Mouse (Mus musculus) adrenal gland, postnatal 10 days (tissue): ENCODE measurements around the gene Tanc2. TPM values are rescaled to one million over a fixed set of nuclear protein-coding genes. Genes with fewer than 3 reads are reported as not detected.
A peak's percentile ranks its signal among the peaks of the same experiment; 100 is the strongest.

Experiments
- DNase-seq: peaks from one replicate; pipeline ENCODE4 v3.0.0; 2021; ENCODE audit warnings: mixed read lengths
- long read RNA-seq, 2 experiments: library from polyadenylated mRNA; stranded (forward); transcript quantifications; one replicate each; pipeline ENCODE4 v2.0.0; 2021
- total RNA-seq, 2 experiments: library from RNA; stranded (reverse); gene quantifications; 2 replicates each; pipeline ENCODE4 v1.2.3; 2021

Tanc2 gene
- 10 to 100 TPM; 15.2 to 28.3 TPM for total RNA-seq
- long read RNA-seq, experiment 1, partial matches to known transcripts = 1 of 9 reads
- long read RNA-seq, experiment 1, other reads (novel, unspliced or antisense) = 8 of 9 reads
- long read RNA-seq, experiment 2, partial matches to known transcripts = 0 of 2 reads
- long read RNA-seq, experiment 2, other reads (novel, unspliced or antisense) = 2 of 2 reads

DNA sequence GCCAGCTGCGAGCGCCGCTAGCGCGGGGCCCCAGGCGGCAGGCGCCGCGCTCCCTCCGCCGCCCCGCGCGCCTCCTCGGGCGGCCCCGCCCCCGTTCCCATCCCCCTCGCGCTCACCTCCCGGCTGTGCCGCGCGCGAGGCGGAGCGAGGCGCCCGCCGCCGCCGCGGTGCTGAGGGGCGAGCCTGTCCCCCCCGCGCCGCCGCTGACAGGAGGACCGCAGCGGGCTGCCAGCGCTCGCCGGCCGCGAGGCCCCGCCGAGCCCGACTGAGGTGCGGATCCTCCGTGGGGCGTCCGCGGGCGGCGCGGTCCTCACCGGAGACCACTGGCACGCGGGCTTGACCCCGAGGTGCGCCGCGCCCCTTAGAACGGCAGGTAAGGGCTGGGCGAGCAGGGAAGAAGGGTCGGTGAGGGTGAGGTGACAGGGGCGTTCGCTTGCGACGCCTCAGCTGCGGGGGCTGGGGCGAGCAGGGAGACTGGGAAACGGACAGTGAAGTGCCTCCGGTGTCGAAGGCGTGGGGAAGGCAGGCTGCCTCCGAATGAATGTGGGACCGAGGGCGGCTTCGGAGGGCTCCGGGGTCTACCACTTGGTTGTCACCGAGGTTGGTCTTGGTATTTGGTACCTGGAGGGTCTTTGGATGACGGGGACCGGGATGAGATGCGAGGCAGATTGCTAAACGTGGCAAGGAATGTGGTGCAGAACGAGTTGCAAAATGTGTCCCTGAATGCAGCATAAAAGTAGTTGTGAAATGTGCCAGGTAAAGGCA is at the start of gene Tanc2:
Gene Tanc2 (plus strand): TSS at position 110 of the 765 bp plus-strand sequence.
- DNase-seq = no peak

DNA sequence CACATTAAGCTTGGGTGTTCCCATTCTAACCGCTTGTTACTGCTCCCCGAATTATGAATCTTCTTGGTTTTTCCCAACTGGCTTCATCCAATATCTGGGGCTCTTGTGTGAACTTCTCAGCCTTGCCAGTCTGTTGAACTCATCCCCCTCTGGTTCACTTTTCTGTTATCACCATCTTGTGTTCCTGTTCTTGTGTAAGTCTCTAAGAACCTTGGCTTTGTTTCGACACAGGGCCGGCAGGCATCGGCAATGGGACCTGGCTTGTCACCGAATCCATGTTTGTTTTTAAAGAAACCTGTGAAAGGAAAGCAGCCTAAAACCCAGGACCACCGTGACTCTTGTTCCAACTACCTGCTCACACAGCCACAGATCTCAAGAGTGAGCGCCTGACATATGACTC is 49.0 kb upstream of the Tanc2 start:
- DNase-seq = no peak

DNA sequence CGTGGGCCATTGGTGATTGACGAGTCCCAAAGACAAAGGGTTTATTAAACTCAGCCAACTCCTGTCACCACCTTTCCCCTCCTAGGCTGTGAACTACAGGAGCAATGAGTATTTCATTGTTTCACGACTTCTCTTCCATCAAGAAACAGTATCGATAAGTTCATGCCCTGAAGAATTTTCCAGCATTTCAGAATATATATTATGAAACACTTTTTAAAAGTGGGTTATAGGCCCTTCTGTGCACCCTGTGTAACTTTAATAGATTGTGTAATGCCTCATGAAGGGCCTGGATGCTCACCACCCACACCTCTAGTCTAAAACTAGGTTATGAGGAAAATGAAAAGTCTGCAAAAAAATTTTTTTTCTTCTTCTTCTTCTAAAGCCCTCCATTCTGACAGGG is 48.4 kb upstream of the Tanc2 start:
- no peak for DNase-seq

DNA sequence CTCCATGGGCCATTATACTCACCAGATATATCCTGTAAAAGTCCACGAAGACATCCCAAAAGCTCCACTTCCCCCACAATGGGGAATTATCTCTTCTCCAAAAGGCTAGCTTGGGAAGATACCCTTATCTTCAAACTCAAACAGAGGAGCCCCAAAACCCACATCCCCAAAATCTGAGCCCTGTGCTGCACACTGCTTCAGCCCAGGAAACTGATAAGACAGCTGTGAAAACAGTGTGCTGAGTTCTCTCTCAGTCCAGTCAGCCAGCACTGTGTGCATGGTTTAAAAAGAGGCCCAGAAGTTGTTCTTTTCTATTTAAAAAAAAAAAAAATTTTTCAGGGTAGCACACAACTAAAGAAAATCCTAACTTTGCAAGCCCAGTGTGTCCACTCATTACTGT is 47.7 kb upstream of the Tanc2 start:
- no peak for DNase-seq

DNA sequence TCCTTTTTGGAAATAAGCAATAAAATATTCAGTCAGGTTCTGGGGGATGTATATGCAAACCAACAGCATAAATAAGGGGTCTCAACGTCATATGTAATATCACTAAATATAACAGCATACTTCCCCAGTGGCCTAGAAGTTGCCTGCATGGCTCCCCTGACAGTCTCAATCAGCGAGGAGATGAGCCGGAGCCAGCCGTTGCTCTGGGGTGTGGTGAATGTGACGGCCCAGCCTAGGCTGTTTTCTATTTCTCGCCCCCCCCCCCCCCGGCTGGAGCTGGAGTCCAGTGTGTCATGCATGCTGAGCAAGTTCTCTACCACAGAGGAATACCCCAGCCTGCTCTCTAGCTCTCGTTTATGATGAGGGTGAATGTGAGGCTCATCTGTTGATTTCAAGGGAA is 44.0 kb upstream of the Tanc2 start:
- no peak for DNase-seq

DNA sequence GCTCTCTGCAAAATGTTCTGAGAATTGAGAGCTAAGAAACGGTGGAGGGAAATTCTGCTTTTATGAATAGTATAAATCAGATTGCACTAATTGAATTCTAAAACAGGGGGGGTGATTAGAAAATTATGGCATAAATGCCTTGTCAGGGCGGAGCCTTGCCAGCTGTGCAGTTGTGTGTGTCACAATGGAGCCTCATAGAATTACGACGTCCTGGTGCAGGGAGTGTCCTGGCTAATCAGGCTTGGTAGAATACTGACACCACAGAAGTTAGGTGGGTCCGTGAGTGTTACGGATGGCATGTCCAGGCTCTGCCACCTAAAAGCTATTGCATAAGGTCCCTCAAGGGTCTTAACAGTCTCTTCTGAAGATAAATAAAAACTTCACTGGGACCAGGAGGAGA is 43.4 kb upstream of the Tanc2 start:
- DNase-seq = no peak

DNA sequence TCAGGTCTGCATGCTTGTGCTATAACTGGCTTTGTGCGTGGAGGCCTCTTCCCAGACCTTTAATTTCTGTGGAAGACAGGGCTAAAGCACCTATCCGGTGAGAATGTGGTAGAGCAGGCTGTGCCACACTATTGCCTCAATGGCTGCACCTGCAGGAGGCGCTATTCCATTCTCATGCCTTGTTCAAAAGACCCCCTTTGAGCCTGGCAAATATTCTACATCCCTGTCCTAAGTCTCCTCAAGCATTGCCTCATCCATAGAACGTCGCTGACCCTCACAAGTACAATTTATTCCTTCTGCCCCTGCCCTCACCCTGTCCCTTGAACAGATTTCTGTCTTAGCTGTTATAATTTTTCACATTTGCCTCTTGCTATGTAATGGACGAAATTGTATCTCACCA is 41.4 kb upstream of the Tanc2 start:
- DNase-seq = no peak

DNA sequence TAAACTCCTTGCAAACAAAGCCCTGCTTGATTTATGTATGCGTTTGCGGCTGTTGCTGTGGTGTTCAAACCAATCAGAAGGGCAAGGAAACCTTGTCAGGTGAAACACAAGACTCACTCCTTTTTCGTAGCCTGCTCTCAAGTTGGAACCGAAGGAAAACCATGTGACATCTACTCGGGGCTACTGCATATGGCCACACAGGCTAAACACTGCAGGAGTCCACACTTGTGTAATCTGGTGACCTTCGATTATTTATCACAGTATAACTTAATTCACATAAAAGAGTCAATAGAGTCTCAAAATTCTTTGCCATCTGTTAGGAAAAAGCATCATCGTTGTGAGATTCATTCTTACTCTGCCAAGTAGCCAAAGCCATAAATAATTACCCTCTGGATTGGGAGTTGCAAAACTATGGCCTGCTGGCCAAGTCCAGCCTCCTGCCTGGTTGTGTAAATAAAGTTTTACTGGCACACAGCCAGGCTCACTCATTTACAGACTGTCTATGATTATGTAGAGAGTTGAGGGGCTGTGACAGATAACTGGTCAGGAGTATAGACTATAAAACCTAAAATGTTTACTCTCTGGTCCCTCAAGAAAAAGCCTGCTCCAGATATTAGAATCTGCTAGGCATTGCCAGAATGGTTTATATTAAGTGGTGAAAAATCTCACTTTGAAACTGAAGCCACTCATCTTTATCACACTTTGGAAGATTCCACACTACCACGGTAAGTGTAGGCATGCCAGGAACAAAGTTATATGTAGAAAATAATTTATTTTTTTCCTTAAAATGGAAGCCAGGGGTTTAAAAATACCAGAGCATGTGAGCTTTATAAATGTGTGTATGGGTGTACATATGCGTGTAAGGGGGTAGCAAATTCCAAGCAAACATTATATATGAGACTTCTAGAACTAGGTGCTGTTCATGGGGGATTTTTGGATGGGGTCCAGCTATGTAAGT is 40.3 kb upstream of the Tanc2 start:
- peak; percentile 78 for DNase-seq

DNA sequence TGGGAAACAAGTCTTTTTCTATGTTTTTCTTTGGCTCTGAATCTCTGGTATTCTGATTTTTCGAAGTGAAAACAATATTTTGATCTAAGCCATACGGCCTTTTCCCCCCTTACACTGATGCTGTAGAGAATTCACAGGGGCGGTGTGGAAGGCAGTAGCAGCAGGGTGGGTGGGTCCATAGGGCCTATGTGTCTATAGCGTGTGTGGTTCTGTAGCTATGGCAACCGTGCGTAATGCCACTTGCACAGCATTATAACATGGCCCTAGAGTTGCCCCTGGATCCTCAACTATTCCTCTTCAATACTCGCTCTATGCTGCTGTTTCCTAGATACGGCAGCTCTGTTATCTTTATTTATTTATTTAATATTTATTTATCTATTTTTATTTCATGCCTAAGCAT is 32.5 kb upstream of the Tanc2 start:
- no peak for DNase-seq

DNA sequence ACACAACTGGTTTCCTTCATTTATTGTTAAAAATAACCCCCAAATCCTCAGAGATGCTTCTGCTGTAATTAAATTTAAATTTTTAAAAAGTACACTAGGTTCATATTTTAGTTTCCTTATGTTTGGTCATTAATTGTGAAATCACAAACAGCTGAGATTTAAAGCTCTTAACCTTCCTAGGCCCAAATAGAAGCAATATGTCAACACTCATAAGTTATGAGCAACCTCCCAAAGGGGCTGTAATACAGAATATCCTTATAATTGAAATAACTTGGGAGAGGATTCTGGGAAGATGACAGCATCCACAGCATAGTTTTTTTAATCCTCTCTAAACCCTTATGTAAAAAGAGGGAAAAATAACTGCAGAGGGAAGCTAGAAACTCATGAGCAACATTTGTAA is 31.7 kb upstream of the Tanc2 start:
- DNase-seq = no peak

DNA sequence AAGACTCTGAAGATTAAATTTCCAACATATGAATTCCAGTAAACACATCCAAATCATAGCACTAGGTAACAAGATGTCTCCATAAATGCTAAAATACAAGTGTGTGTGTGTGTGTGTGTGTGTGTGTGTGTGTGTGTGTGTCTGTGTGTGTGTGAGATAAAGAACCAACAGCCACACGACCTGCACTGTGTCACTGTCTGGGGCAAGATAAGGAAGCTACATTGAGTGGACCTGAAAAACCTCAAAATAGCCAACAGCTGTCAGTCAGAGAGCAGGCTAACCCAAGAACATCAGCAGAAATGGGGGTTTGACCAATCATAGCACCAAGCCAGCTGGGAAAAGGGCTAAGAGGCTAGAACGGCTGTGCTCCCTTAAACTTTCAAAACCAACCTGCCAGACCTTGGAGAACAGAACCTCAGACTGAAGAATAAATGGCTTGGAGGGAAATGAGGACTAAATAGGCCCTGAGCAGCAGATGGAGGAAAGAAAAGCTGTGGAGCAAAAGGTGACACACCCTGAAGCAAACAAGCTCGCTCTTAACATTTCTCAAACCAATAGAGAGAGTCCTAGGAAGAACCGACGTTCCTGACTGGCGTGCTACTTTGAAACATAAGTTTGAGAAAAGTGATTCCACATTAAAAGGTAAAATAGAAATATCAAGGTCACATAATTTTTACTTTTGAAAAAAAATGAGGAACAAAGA is 30.8 kb upstream of the Tanc2 start:
- no peak for DNase-seq

DNA sequence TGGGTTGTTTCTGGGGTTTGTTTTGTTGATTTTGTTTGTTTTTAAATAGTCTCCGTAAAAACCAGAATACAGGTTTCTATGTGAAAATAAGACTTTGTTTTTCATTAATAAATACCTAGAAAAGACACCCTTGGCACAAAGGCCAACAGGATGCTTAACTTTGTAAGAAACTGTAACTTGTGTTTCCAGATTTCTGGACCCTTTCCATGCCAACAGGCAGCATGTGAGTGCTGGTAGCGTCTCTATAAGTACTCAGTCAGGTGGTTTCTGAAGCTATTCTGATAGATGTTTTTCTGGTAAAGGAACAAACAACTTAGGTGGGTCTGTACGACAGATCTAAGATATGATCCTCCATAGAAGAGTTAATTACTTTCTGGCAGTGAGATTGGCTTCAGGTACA is 26.2 kb upstream of the Tanc2 start:
- DNase-seq = no peak

DNA sequence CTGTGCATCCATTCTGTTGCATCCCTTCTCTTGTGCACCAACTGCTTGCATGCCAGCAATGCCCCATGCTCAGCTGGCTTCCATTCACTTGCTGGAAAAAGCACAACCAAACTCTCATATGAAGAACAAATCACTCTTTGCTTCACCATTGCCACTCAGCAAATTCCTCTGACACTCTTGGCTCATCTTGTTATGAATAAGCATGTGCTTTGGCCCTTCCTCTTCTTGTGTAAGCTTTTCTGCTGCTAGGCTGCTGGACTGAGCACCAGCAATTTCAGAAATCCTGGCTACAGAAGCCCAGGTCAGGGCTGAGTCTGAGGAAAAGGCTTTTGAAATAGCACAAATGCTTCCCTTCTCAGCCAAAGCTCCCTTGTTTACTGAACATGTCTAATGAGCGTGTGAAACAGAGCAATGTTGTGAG is 22.6 kb upstream of the Tanc2 start:
- DNase-seq = peak; percentile 35

DNA sequence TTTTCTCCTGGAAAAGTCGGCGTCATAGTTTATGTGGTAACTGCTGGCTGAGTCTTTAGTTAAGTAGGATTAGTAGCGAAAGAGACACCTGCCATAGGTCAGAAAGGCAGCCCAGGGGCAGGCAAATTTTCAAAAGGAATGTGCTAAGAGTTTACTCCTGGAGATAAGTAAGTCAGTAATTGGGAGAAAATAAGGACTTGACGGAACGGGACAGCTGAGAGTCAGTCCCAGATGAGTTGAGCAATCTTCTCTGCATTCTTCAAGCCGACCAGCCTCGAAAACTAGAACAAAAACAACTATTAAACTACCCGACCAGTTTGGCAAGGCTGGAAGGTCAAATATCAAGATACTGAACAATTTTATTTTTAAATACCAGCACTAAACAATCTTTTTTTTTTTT is 17.8 kb upstream of the Tanc2 start:
- peak; percentile 17 for DNase-seq

DNA sequence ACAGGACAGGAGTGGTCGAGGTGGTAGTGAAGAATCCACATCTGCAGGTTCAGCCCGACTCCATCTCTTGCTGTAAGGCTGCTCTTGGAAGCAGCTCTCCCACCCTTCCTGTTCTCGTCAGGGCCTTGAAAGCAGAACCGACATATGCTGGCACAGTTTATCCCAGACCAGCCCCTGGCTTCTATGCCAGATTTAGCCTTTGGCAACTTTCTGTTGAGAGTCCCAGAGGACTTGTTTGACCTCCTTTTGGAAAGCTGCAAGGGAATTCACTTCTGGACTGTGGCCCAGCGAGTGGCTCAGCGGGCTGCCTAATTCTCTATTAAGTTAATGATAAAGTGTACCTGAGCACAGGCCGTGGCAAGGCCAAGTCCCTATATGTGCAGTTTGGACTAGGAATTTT is 15.5 kb upstream of the Tanc2 start:
- DNase-seq = peak; percentile 64

DNA sequence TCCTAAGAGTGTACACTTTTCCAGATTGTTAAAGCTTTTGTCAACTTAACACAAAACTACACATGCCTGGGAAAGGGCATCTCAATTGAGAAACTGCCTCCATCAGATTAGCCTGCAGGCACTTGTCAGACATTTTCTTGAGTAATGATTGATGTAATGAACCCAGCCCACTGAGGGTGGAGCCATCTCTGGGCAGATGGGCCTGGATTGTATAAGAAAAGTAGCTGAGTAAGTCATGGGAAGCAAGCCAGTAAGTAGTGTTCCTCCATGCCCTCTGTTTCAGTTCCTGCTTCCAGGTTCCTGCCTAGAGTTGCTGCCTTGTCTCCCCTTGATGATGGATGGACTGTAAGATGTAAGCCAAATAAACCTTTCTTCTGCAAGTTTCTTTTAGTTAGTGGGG is 12.6 kb upstream of the Tanc2 start:
- no peak for DNase-seq

DNA sequence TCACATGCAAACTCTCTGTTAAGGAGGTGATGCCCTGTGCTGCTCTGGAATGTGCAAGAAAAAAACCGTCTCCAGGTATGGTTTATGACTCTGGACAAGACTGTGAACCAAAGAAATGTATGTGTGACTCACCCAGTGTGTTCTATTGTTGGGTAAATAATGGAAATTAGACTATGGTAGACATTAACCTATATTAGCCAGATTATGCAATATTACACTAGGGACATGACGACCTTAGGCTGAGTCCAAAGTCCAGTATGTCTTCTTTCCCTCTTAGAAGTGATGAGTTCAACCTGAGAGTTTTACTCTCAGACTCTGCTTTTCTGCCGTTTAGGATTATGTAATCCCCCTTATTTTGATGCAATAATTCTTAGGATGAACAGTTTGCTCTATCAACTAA is 7.8 kb upstream of the Tanc2 start:
- no peak for DNase-seq

DNA sequence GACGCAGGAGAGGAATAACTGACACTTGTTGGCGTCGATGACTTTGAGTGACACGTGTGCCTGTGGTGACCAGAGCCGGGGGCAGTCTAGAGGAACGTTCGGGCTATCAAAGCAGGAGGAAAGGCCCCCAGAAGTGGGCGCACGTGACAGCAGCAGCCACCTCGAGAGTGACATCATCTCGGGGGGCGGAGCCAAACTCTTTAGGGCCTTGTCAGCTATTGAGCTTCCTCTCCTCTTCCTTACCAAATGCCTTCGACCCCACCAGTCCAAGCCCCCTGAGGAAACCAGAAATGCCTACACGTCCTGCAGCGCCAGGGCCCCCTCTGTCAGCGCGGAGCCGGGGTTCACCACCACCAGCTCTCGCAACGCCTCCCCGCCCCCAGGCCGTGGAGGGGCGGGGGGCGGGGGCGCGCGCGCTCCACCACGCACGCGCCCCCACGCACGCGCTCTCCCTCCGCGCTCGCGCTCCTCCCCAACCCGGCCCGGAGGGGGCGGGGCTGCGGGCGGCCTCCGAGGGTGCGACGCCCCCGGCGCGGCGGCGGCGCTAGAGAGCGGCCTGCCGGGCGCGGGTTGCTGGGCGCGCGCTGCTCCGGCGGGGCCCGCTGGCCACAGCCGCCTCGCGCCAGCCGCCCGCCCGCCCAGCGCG is 432 bp upstream of the Tanc2 start:
- DNase-seq = peak; percentile 91

DNA sequence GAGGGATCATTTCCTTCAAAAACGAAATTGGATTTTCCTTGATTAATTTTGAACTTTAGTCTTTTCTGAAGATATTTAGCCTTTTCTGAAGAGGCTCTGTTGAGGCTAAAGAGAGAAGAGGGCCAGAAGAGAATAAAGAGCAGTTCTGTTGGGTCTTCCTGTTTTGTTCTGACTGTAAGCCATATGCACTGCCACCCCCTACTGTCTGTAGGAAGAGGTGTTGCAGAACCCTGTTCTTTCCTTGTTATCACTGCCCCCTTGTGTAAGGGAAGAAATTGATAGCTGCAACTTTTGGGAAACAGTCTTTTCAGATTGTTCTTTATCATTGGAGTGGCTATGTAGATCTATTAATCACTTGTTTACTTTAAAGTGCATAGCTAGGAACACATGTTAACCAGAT is 2.1 kb downstream of the Tanc2 start:
- peak; percentile 38 for DNase-seq

DNA sequence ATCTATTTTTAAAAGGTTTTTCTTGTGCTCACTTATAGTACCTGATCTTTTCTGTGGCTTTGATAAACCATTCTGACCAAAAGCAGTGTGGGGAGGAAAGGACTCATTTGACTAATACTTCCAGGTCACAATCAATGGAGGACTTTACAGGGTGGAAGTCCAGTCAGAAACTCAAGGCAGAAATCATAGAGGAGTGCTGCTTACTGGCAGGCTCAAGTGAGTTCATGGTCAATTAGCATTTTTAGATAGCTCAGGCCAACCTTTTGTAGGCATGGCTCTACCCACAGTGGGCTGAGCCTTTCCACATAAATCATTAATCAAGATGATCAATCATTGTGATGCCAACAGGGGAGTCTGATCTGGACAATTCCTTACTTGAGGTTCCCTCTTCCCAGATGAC is 12.4 kb downstream of the Tanc2 start:
- no peak for DNase-seq

DNA sequence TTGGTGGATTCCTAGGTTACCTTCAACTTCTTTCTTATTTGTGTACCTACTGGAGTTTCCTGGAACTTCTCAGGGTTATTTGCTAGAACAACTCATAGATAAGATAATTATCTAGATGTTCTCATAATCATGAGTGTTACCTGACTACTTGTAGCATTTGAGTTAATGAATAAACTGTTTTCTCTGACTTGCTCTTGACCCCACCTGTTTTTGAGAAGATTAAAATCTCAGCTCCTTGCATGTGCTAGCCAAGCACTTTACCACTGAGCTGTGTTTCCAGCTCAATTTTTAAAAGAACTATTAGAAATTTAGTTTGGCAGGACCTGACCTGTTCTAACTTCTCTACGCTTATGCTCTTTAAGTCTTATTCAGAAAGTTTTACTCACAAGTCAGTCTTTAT is 36.4 kb downstream of the Tanc2 start:
- no peak for DNase-seq

DNA sequence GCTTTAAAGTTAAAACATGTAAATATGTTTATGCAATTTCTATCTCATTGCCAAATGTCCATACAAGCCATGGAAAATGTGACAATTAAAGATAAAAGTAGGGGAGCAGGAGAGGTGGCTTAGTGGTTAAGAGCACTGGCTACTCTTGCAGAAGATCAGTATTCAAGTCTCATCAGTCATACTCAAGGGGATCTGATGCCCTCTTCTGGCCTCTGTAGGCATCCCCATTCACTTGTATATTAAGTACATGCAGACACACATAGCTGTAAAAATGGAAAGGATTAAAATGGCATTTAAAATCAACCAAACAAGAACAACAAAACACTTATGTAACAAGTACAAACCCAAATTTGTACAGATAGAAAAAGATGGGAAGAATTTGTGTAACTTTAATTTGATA is 54.2 kb downstream of the Tanc2 start:
- DNase-seq = no peak
